Comparison of ENCODE assay signal across 17 mouse cellular contexts in the genomic region with DNA sequence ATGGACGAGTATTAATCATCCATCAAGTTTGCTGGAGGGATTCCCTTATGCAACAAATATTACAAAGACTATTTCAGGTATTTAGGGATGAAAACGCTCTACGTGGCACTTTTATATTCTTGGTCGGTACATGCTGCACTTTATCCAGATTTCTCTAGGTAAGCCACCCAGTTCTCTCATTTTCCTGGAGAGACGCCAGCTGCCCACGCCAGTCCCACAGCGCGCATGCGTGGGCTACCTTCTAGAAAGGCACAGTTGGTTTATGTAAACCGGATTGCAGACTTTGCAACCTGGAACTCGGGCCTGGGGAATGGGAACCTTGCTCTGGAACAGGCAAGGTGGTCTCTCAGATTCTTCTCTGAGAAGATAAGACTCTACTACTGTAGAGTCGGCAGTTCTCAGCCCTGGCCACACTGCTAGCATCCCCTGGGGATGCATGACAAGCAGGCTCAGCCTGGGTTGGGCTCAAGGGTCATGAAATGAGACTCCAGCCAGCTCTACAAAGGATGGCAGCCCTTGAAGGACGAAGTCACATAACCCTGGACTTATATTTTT.
DNase-seq lines count a peak whose midpoint lies in the region; ATAC-seq and TF ChIP-seq lines count a peak whose summit lies in the region.
"Had no signal": no experiment of that assay in that cellular context is flagged by ENCODE, and none has a peak within 500 bp of the region (broad histone marks: within the 10 kb centered on the region; RNA-seq: fewer than 3 reads in every experiment).

No protein-coding gene starts in this region.

- no peak for ATAC-seq in inflammation-experienced regulatory T-cells, adult 6 months
- ATAC-seq: activated CD4-positive, CD25-positive, alpha-beta regulatory T cell, adult 4 months; intestine, embryonic 16.5 days; Patski had no signal

- DNase-seq in layer of hippocampus, adult 2 months (ENCODE audit: low spot score in 2 of 2), result peak; percentile 55 to 73
- DNase-seq in layer of hippocampus, postnatal 14 days (ENCODE audit: low spot score in 2 of 2), result no peak
- peak; percentile 45 to 59 for DNase-seq in frontal cortex, postnatal 25 days (ENCODE audit: low spot score in 2 of 2)
- DNase-seq in left cerebral cortex, adult 18-20 months (ENCODE audit: low spot score in 2 of 2), result peak; percentile 80 to 87
- DNase-seq in right cerebral cortex, postnatal 25 days, result peak; percentile 68
- DNase-seq in hindbrain, embryonic 10.5 days (ENCODE audit: low spot score), result no peak
- DNase-seq: adrenal gland, postnatal 36 days; cerebellum, adult 9-10 months; lung, postnatal 14 days; thymus, adult 2 months had no signal

- 92% methylated on average over 13 of the region's 13 CpGs for WGBS in hindbrain, embryonic 10.5 days

- H3K9me3 ChIP-seq in hindbrain, embryonic 10.5 days, result 0 out of 2 replicates have a peak, but pooled peaks cover 5% of the 10 kb centered on the region
- H3K9me3 ChIP-seq: embryonic facial prominence, embryonic 15.5 days; limb, embryonic 15.5 days had no signal

- no peaks in the 10 kb centered on the region for H3K27me3 ChIP-seq in hindbrain, embryonic 10.5 days (ENCODE audit: insufficient read depth, poor library complexity, severe bottlenecking)
- H3K27me3 ChIP-seq: megakaryocyte, embryonic 14.5 days had no signal

- no peak overlapping the region for H3K4me3 ChIP-seq in layer of hippocampus, adult 2 months
- no peak overlapping the region for H3K4me3 ChIP-seq in hindbrain, embryonic 10.5 days
- H3K4me3 ChIP-seq: embryonic facial prominence, embryonic 15.5 days; limb, embryonic 15.5 days; megakaryocyte, embryonic 14.5 days had no signal

- H3K27ac ChIP-seq in layer of hippocampus, adult 2 months, result peak overlapping the region; percentile 65; the same call in 1 of the 2 replicates
- no peak overlapping the region for H3K27ac ChIP-seq in hindbrain, embryonic 10.5 days
- H3K27ac ChIP-seq: embryonic facial prominence, embryonic 15.5 days; limb, embryonic 15.5 days had no signal

- no peaks in the 10 kb centered on the region for H3K36me3 ChIP-seq in hindbrain, embryonic 10.5 days
- H3K36me3 ChIP-seq: embryonic facial prominence, embryonic 15.5 days; limb, embryonic 15.5 days had no signal

- no peak for TF ChIP-seq CTCF in layer of hippocampus, adult 2 months (conservative IDR thresholded peaks at IDR 0.05)

- peaks cover 9% of the 10 kb centered on the region for H3K4me1 ChIP-seq in hindbrain, embryonic 10.5 days (replicated peaks)
- H3K4me1 ChIP-seq: embryonic facial prominence, embryonic 15.5 days; limb, embryonic 15.5 days; megakaryocyte, embryonic 14.5 days had no signal

Comparison
In these comparisons a context has a peak if more than half of its experiments do, and no peak if none do; other contexts are left out.
1. DNase-seq: peak in layer of hippocampus, adult 2 months (2 of 2), frontal cortex, postnatal 25 days (2 of 2), left cerebral cortex, adult 18-20 months (2 of 2) and right cerebral cortex, postnatal 25 days (single experiment); none in layer of hippocampus, postnatal 14 days (0 of 2) and hindbrain, embryonic 10.5 days (single experiment).